Mouse (Mus musculus): ENCODE measurements around the gene Abcd4.

DNA sequence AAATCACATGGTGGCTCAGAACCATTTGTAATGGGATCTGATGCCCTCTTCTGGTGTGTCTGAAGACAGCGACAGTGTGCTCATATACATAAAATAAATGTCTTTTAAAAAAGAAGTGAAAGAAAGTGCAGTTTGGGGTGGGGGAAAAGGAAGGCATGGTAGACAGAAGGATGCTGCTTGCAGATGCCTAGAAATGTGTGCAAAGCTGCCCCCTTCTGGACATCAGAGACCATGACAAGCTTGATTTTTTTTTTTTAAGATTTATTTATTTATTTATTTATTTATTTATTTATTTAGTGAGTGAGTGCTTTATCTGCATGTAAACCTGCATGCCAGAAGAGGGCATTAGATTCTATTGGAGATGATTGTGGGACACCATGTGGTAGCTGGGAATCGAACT, 35.9 kb downstream of the Abcd4 start:
- TF ChIP-seq CTCF (IDR thresholded peaks at IDR 0.05; ENCODE audit: extremely low read depth, insufficient read depth, low read length), result no peak
- no peak for TF ChIP-seq POLR2A (IDR thresholded peaks at IDR 0.05; ENCODE audit: extremely low read depth, insufficient read depth, low read length)

All from cortical plate, adult 2 months (tissue).